Mouse (Mus musculus) kidney, adult 2 months (tissue): ENCODE measurements around the gene Cfap100.

ENCODE experiments used
- CTCF ChIP-seq: fragments of 200-500 bp; conservative IDR thresholded peaks from 2 replicates; pipeline ENCODE4 v1.5.1; 2011; ENCODE audit warnings: low read depth, mild to moderate bottlenecking, control low read depth, low read length, moderate library complexity, mixed read lengths; ENCODE audit not compliant: insufficient read depth, insufficient read length
- POLR2A ChIP-seq: fragments of 200-500 bp; IDR thresholded peaks from one replicate; pipeline ENCODE4 v1.6.1; 2011; ENCODE audit warnings: low read depth, low read length, control low read depth

GRCm38 (mm10) chr6:90358142-90358541 lies 70.5 kb downstream of the Cfap100 start:
- TF ChIP-seq CTCF (no peak), POLR2A (no peak)
